Mouse (Mus musculus): ENCODE measurements around the gene Shcbp1l. TPM values are rescaled to one million over a fixed set of nuclear protein-coding genes. Genes with fewer than 3 reads are reported as not detected.
A peak's percentile ranks its signal among the peaks of the same experiment; 100 is the strongest.

Gene Shcbp1l
- total and polyA plus RNA-seq, 3 experiments, result 0.59 to 1.6 TPM; not detected in 1

GRCm38 (mm10) chr1:153446120-153446831 is 21.3 kb downstream of the Shcbp1l start:
- no peak overlapping the region for H3K27ac ChIP-seq (ENCODE audit: insufficient read depth, low read depth)
- H3K4me3 ChIP-seq (replicated peaks in 1 of 3; ENCODE audit: low read depth in 2 of 3, low read length in 2 of 3, poor library complexity in 1 of 3), result no peak overlapping the region
- DNase-seq (ENCODE audit: extremely low read depth), result no peak
- no peak overlapping the region for H3K9ac ChIP-seq (ENCODE audit: insufficient read depth, low read depth)
- dilution Hi-C loops (cut with MboI; ENCODE audit: extremely low pct_ligation_motif_present, extremely low pct_unique_long_range_greater_than_20kb, low sequenced_read_pairs), result no loop called here
- H3K79me2 ChIP-seq (replicated peaks; ENCODE audit: control insufficient read depth, extremely low read depth, insufficient read depth, poor library complexity, severe bottlenecking), result no peaks in the 10 kb centered on the region
- H3K4me2 ChIP-seq (ENCODE audit: insufficient read depth, low read depth, poor library complexity, severe bottlenecking), result no peak overlapping the region
- H3K9me3 ChIP-seq (replicated peaks; ENCODE audit: low read length), result no peaks in the 10 kb centered on the region
- H3K27me3 ChIP-seq (replicated peaks), result no peaks in the 10 kb centered on the region
- in situ Hi-C loops (cut with MboI; ENCODE audit: low pct_ligation_motif_present, low pct_unique_long_range_greater_than_20kb, low sequenced_read_pairs), result no loop called here
- no peaks in the 10 kb centered on the region for H3K4me1 ChIP-seq (ENCODE audit: control insufficient read depth in 1 of 2, insufficient read depth in 2 of 2)
- peaks cover 11 to 55% of the 10 kb centered on the region in 2 experiments for H3K36me3 ChIP-seq (replicated peaks in 1 of 2; ENCODE audit: control insufficient read depth in 1 of 2, insufficient read depth in 1 of 2, low read length in 1 of 2)
- TF ChIP-seq ELF1 (IDR thresholded peaks at IDR 0.05; ENCODE audit: low read depth, low read length), result no peak
- no peak for TF ChIP-seq MYC (IDR thresholded peaks at IDR 0.05; ENCODE audit: low read depth, low read length)
- no peak for TF ChIP-seq JUN (IDR thresholded peaks at IDR 0.05; ENCODE audit: insufficient read depth, low read depth, low read length)
- TF ChIP-seq UBTF (IDR thresholded peaks at IDR 0.05; ENCODE audit: low read depth, low read length), result no peak
- peak in 1 of 2 experiments; percentile 34; a peak in 1 of 4 replicates for TF ChIP-seq CTCF (conservative IDR thresholded peaks at IDR 0.05 in 1 of 2, IDR thresholded peaks at IDR 0.05 in 1 of 2; ENCODE audit: low read depth in 2 of 2, low read length in 2 of 2)
- TF ChIP-seq POLR2A (IDR thresholded peaks at IDR 0.05; ENCODE audit: low read depth, low read length), result no peak
- 0 out of 2 replicates have a peak, but pooled peaks have one; percentile 40 for TF ChIP-seq POLR2AphosphoS2 (IDR thresholded peaks at IDR 0.05; ENCODE audit: low read depth, low read length)
- no peak for TF ChIP-seq CHD2 (IDR thresholded peaks at IDR 0.05; ENCODE audit: low read length)

GRCm38 (mm10) chr1:153451237-153452154 is 26.5 kb downstream of the Shcbp1l start:
- Histone ChIP-seq H3K27ac (ENCODE audit: insufficient read depth, low read depth) (no peak overlapping the region), H3K9ac (ENCODE audit: insufficient read depth, low read depth) (no peak overlapping the region), H3K9me3 (replicated peaks; ENCODE audit: low read length) (no peaks in the 10 kb centered on the region), H3K4me3 (replicated peaks in 1 of 3; ENCODE audit: low read depth in 2 of 3, low read length in 2 of 3, poor library complexity in 1 of 3) (no peak overlapping the region), H3K4me1 (ENCODE audit: control insufficient read depth in 1 of 2, insufficient read depth in 2 of 2) (no peaks in the 10 kb centered on the region), H3K36me3 (replicated peaks in 1 of 2; ENCODE audit: control insufficient read depth in 1 of 2, insufficient read depth in 1 of 2, low read length in 1 of 2) (peaks cover 32 to 83% of the 10 kb centered on the region in 2 experiments), H3K27me3 (replicated peaks) (no peaks in the 10 kb centered on the region), H3K4me2 (ENCODE audit: insufficient read depth, low read depth, poor library complexity, severe bottlenecking) (no peak overlapping the region), H3K79me2 (replicated peaks; ENCODE audit: control insufficient read depth, extremely low read depth, insufficient read depth, poor library complexity, severe bottlenecking) (no peaks in the 10 kb centered on the region)
- in situ Hi-C loops (cut with MboI; ENCODE audit: low pct_ligation_motif_present, low pct_unique_long_range_greater_than_20kb, low sequenced_read_pairs), result no loop called here
- no peak for TF ChIP-seq EP300 (IDR thresholded peaks at IDR 0.05; ENCODE audit: low read length)
- 0 out of 2 replicates have a peak, but pooled peaks have one; percentile 6 for TF ChIP-seq TBP (conservative IDR thresholded peaks at IDR 0.05; ENCODE audit: low read depth, low read length)
- TF ChIP-seq RAD21 (IDR thresholded peaks at IDR 0.05; ENCODE audit: low read depth, low read length), result peak; percentile 73
- TF ChIP-seq MAFK (IDR thresholded peaks at IDR 0.05; ENCODE audit: insufficient replicate concordance, low read length), result no peak
- TF ChIP-seq CHD2 (IDR thresholded peaks at IDR 0.05; ENCODE audit: low read length), result no peak
- peak; percentile 60 to 75; a peak in 3 of 4 replicates for TF ChIP-seq CTCF (conservative IDR thresholded peaks at IDR 0.05 in 1 of 2, IDR thresholded peaks at IDR 0.05 in 1 of 2; ENCODE audit: low read depth in 2 of 2, low read length in 2 of 2)
- TF ChIP-seq JUN (IDR thresholded peaks at IDR 0.05; ENCODE audit: insufficient read depth, low read depth, low read length), result no peak
- TF ChIP-seq KAT2A (IDR thresholded peaks at IDR 0.05; ENCODE audit: insufficient replicate concordance, low read length), result no peak
- TF ChIP-seq ZC3H11A (IDR thresholded peaks at IDR 0.05; ENCODE audit: low read depth, low read length), result no peak
- TF ChIP-seq TCF12 (IDR thresholded peaks at IDR 0.05; ENCODE audit: low read depth, low read length), result no peak
- TF ChIP-seq SIN3A (IDR thresholded peaks at IDR 0.05; ENCODE audit: low read length), result no peak
- TF ChIP-seq JUND (conservative IDR thresholded peaks at IDR 0.05; ENCODE audit: low read depth, low read length), result no peak
- no peak for TF ChIP-seq USF1 (IDR thresholded peaks at IDR 0.05; ENCODE audit: low read depth, low read length)
- no peak for TF ChIP-seq CHD1 (IDR thresholded peaks at IDR 0.05; ENCODE audit: low read depth, low read length)
- TF ChIP-seq SMC3 (IDR thresholded peaks at IDR 0.05; ENCODE audit: low read depth, low read length), result peak; percentile 52
- TF ChIP-seq POLR2AphosphoS2 (IDR thresholded peaks at IDR 0.05; ENCODE audit: low read depth, low read length), result peak; percentile 68; the same call in 1 of the 2 replicates
- DNase-seq (ENCODE audit: extremely low read depth), result peak; percentile 65
- dilution Hi-C loops (cut with MboI; ENCODE audit: extremely low pct_ligation_motif_present, extremely low pct_unique_long_range_greater_than_20kb, low sequenced_read_pairs), result no loop called here
